Mouse (Mus musculus) bone marrow macrophage, adult 2 months (primary cell): ENCODE measurements around the gene Celsr2.

Source experiments
- CTCF ChIP-seq: IDR thresholded peaks from 2 replicates; pipeline ENCODE4 v1.5.1; 2012; ENCODE audit warnings: low read depth, mild to moderate bottlenecking, low read length, moderate library complexity
- POLR2A ChIP-seq: IDR thresholded peaks from 2 replicates; pipeline ENCODE4 v1.6.1; 2012; ENCODE audit warnings: mild to moderate bottlenecking, low read depth, low read length, borderline replicate concordance

DNA sequence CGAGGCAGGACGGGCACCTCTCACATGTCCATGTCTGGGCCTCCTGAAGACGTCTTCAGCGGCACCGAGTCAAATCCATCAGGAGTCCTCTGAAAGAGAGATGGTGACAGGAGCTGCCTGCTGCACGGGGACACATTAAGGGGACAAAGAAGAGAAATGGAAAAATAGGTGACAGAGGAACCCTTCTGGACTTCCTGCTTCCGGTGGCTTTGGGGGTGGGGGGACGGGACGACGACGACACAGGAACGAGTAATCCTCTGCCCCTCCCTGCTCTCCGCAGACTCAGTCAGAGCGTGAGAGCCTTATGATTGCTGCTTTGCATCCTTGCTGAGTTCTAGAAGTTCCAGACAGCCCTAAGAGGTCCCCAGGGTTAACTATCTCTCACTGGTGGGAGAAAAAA, 43.0 kb upstream of the Celsr2 start:
- TF ChIP-seq CTCF, result no peak
- TF ChIP-seq POLR2A, result no peak
